Mouse (Mus musculus) hindbrain, embryonic 14.5 days (tissue): ENCODE data around the gene Mbd3. TPM values are rescaled to one million over a fixed set of nuclear protein-coding genes. Genes with fewer than 3 reads are reported as not detected.

Experiments
- ATAC-seq: fragments of 200-750 bp; cut with Nextera tagmentation; 2 replicates; pipeline ENCODE4 v1.8.0; 2017; ENCODE audit warnings: moderate number of reproducible peaks, mild to moderate bottlenecking, moderate TSS enrichment, moderate library complexity; ENCODE audit not compliant: low FRiP score
- DNase-seq: peaks from one replicate; pipeline ENCODE4 v3.0.0-alpha.2; 2015; ENCODE audit warnings: low spot score
- H3K27ac ChIP-seq: fragments of 300-500 bp; sonication (generic); 2 replicates; pipeline ENCODE4 v1.5.1; 2014; ENCODE audit warnings: mild to moderate bottlenecking, moderate library complexity
- H3K27me3 ChIP-seq: fragments of 300-500 bp; sonication (generic); 2 replicates; pipeline ENCODE4 v1.6.1; 2014; ENCODE audit warnings: mild to moderate bottlenecking, low read length, mixed read lengths; ENCODE audit not compliant: control insufficient read depth, insufficient read depth
- H3K36me3 ChIP-seq: fragments of 300-500 bp; sonication (generic); replicated peaks from 2 replicates; pipeline ENCODE4 v1.6.1; 2014; ENCODE audit not compliant: control insufficient read depth, insufficient read depth
- H3K4me1 ChIP-seq: fragments of 300-500 bp; sonication (generic); replicated peaks from 2 replicates; pipeline ENCODE4 v1.6.1; 2014; ENCODE audit warnings: antibody characterized with exemption, low read length, mixed read lengths; ENCODE audit not compliant: control insufficient read depth, insufficient read depth
- H3K4me2 ChIP-seq: fragments of 300-500 bp; sonication (generic); replicated peaks from 2 replicates; pipeline ENCODE4 v1.6.1; 2014; ENCODE audit warnings: mild to moderate bottlenecking, moderate library complexity
- H3K4me3 ChIP-seq: fragments of 300-500 bp; sonication (generic); replicated peaks from 2 replicates; pipeline ENCODE4 v1.5.1; 2014; ENCODE audit warnings: mild to moderate bottlenecking, low read length
- H3K9ac ChIP-seq: fragments of 300-500 bp; sonication (generic); 2 replicates; pipeline ENCODE4 v1.6.1; 2014
- H3K9me3 ChIP-seq: fragments of 300-500 bp; sonication (generic); 2 replicates; pipeline ENCODE4 v1.6.1; 2016; ENCODE audit warnings: low read length; ENCODE audit not compliant: control insufficient read depth
- WGBS: fragments of 180-500 bp; shearing (Covaris S2); extraction: QIAGEN DNeasy Blood & Tissue Kit; methylation state at CpG from one replicate; pipeline ENCODE4 v1.1.7; 2014; 5-methylcytosine and 5-hydroxymethylcytosine counted together
- polyA plus RNA-seq: library from polyadenylated mRNA; unstranded; fragments of >200 nt; fragmentation: Nextera tagmentation; extraction: Ambion mirVana; gene quantifications from 2 replicates; pipeline ENCODE4 v1.2.1, GENCODE M21; 2014

Mbd3 gene
- polyA plus RNA-seq, 1 experiment from 2014 or later, result 152 TPM

DNA sequence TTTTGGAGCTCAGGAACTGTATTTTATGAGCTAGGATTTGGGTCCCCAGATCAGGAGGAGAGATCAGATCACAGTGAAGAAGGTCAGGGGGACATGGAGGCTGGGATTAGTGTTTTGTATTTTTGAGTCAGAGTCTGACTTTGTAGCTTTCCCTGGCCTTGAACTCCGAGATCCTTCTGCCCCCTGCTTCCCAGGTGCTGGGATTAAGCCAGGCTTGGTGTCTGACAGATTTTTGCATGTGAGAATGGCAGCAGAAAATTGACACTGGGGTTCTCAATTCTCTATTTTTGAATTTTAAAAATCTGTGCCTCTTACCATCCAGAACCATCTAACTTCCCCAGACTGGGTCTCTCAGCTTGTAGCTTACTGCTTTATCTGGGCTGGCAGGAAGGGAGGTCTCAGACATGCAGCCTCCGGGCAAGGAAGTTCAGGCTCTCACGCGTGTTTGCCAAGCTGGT is 1.4 kb upstream of the Mbd3 start:
- Histone ChIP-seq H3K4me3 (peak overlapping the region; percentile 80; the same call in 1 of the 2 replicates), H3K27me3 (no peaks in the 10 kb centered on the region), H3K9me3 (no peaks in the 10 kb centered on the region), H3K4me1 (peaks cover 34% of the 10 kb centered on the region), H3K36me3 (peaks cover 42% of the 10 kb centered on the region), H3K4me2 (peak overlapping the region; percentile 64), H3K9ac (peak overlapping the region; percentile 54), H3K27ac (peak overlapping the region; percentile 84; the same call in 1 of the 2 replicates)
- DNase-seq (no peak), ATAC-seq (no peak)
- 87% methylated on average over 4 of the region's 4 CpGs for WGBS

DNA sequence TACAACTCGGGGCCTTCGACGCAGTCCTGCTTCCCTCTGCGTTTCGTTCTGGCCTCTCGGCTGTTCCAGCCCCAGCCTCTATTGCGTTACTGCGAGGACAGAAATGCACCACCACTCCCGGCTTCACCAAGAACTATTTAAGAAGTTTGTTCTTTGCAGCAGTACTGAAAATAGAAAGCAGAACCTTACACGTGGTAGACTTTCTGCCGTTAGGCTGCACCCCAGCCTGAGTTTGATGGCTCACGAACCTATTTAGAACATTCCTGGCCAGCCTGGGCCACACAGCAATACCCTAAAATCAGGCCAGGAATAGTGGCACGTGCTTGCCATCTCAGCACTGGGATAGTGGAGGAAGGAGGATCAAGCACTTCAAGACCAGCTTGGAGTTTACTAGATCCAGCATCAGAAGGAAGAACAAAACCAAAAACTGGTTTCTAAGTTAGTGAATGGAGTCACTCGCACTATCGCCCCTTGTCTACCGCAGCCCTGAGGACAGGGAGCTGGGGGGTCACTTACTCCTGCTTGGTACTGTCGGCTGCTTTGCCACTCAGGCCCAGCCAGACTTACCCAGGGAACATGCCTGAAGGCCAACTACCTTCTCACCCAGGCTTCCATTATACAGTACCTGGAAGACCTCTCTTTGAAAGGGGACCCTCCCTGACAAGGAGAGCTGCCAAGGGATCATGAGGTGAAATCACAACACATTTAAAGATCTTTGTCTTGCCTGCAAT is 788 bp upstream of the Mbd3 start:
- 13% methylated on average over 17 of the region's 17 CpGs for WGBS
- Histone ChIP-seq H3K36me3 (peaks cover 48% of the 10 kb centered on the region), H3K9me3 (no peaks in the 10 kb centered on the region), H3K4me2 (peak overlapping the region; percentile 64), H3K27ac (peak overlapping the region; percentile 84), H3K9ac (peak overlapping the region; percentile 54), H3K4me3 (peak overlapping the region; percentile 80), H3K27me3 (no peaks in the 10 kb centered on the region), H3K4me1 (peaks cover 28% of the 10 kb centered on the region)
- DNase-seq (no peak), ATAC-seq (no peak)

DNA sequence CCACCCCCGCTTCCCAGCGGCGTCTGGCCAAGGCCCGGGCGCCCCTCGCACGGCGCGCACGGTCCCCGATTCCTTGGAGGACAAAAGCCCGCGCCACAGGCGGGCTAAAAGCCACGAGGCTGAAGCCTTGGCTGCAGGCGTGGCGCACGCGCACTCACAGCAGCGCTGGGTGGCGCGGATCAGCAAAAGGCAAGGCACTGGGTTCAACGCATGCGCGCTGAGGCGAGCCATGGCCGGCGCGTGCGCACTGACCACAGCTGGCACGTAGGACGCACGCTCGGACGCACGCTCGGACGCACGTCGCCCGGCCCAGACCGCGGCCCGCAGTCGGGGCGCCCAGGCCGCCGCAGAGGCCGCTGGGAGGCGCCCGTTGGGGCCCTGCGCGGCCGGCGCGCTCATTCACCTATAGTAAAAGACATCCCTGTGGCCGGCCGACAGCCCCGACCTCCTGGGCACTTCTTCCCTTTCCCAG is 595 bp downstream of the Mbd3 start:
- ATAC-seq (peak; percentile 81), DNase-seq (peak; percentile 100)
- no peaks in the 10 kb centered on the region for H3K27me3 ChIP-seq
- peak overlapping the region; percentile 99 for H3K27ac ChIP-seq
- peak overlapping the region; percentile 80 for H3K4me3 ChIP-seq
- WGBS, result under 1% methylated on average over 58 of the region's 59 CpGs
- H3K9me3 ChIP-seq, result no peaks in the 10 kb centered on the region
- H3K9ac ChIP-seq, result peak overlapping the region; percentile 91
- peaks cover 58% of the 10 kb centered on the region for H3K36me3 ChIP-seq
- peak overlapping the region; percentile 63 for H3K4me2 ChIP-seq
- H3K4me1 ChIP-seq, result peaks cover 24% of the 10 kb centered on the region

DNA sequence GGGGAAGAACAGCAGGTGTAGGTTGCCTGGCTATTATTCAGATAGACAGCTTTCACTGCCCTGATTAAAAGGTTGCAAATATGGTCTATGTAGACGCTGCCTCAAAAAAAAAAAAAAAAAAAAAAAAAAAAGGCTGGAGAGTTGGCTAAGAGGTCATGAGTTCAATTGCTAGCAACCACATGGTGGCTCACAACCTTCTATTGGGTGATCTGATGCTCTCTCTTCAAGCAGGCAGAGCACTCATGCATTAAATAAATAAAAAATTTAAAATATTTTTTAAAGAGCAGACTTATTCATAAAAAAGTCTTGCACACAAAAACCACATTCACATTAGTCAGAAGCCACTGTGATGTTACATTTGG is 1.2 kb downstream of the Mbd3 start:
- 0% methylated on average over 1 of the region's 1 CpGs for WGBS
- H3K27ac ChIP-seq, result peak overlapping the region; percentile 99
- DNase-seq, result no peak
- H3K4me2 ChIP-seq, result peak overlapping the region; percentile 63
- peak overlapping the region; percentile 80 for H3K4me3 ChIP-seq
- H3K9me3 ChIP-seq, result no peaks in the 10 kb centered on the region
- peaks cover 58% of the 10 kb centered on the region for H3K36me3 ChIP-seq
- H3K27me3 ChIP-seq, result no peaks in the 10 kb centered on the region
- peak overlapping the region; percentile 91 for H3K9ac ChIP-seq
- no peak for ATAC-seq
- H3K4me1 ChIP-seq, result peaks cover 24% of the 10 kb centered on the region

DNA sequence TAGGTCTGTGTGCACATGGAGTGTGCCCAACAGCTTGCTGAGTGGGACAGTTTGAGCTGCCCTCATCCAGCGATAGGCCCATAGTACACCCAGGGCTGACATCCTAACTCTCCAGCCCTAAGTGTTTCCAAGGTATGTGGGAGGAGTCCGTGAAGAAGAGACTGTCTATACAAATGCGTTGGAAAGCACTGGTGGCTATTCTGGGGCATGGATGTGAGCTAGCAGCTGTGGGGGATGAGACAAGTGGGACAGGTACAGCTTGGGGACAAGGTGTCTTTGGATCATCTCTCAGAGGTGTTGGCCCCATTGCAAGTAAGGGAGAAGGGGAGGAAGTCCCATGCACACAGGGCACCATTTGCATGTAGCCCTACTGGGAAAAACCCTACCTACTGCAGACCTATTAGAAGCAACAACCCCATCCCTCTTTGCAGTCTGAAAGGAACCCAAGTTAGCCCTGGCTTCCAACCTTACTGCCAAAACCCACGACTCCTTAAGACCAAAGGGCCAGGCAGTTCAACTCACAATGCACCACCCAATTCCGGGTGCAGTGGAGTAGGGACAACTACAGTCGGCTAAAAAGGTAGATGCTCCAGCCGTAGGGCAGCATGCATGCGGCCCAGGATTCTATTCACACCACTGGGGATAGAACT is 1.7 kb downstream of the Mbd3 start:
- Histone ChIP-seq H3K4me3 (peak overlapping the region; percentile 80), H3K9me3 (no peaks in the 10 kb centered on the region), H3K27me3 (no peaks in the 10 kb centered on the region), H3K4me2 (peak overlapping the region; percentile 63), H3K27ac (peak overlapping the region; percentile 99), H3K4me1 (peaks cover 24% of the 10 kb centered on the region), H3K9ac (peak overlapping the region; percentile 91), H3K36me3 (peaks cover 58% of the 10 kb centered on the region)
- ATAC-seq (no peak), DNase-seq (no peak)
- WGBS, result 38% methylated on average over 8 of the region's 8 CpGs

DNA sequence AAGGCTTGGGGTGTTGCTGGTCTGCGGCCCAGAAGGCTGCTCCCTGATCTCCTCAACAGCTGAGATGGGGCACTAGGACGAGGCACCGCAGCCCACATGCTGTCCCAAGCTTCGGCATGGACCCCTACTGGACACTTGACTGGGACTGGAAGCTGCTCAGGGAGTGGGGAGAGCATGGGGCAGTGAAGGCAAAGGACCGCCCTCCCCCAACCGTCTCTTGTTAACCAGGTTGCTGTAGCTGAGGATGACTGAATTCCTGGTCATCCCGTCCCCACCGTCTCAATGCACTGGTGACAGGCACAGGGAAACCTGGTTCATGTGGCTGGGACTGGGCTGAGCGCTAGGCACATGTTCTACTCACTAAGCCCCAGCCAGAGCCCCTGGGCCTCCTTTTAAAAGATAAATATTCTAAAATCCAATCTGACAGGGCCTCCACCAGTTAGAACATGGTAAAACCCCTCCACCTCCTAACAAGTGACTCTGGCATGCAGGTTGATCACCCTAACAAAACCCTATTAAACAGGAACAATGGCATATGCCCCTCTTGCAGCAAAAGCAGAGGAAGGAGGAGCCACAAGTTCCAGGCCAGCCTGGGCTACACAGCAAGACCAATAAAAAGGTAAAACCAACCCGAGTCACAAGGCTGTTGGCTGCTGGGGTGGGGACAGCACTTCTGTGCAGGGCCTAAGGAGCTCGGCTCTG is 2.4 kb downstream of the Mbd3 start:
- WGBS, result 89% methylated on average over 11 of the region's 11 CpGs
- peak overlapping the region; percentile 63 for H3K4me2 ChIP-seq
- no peaks in the 10 kb centered on the region for H3K27me3 ChIP-seq
- H3K9me3 ChIP-seq, result no peaks in the 10 kb centered on the region
- no peak for DNase-seq
- H3K4me3 ChIP-seq, result peak overlapping the region; percentile 80
- ATAC-seq, result no peak
- no peak overlapping the region for H3K27ac ChIP-seq
- peaks cover 24% of the 10 kb centered on the region for H3K4me1 ChIP-seq
- peaks cover 58% of the 10 kb centered on the region for H3K36me3 ChIP-seq
- peak overlapping the region; percentile 91 for H3K9ac ChIP-seq

DNA sequence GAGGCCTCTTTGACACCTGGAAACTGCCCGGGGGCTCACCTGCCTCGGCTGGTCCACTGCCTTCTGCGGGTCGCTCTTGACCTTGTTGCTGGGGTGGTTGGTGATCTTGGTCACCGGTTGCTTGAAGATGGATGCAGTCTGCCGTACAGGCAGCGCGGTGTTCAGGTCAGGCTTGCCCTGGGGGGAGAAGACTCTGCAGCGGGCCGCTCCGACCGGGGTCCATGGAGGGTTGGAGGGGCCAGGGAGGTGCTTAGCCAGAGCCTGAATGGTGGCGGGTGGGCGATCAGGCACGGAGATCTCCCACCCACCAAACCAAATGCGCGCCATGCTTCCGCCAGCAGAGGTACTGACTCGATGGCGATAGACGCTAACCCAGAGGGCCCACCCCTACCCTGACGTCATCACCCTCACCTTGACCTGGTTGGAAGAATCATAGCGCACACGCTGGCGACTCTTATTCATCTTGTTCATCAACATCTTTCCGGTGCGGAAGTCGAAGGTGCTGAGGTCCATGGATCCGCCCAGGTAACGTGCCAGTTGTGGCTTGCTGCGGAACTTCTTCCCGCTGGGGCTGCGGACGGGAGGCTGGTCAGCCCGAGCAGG is 4.2 kb downstream of the Mbd3 start:
- H3K4me3 ChIP-seq, result no peak overlapping the region
- 96% methylated on average over 35 of the region's 35 CpGs for WGBS
- no peak overlapping the region for H3K4me2 ChIP-seq
- H3K36me3 ChIP-seq, result peaks cover 62% of the 10 kb centered on the region
- no peak for DNase-seq
- H3K9ac ChIP-seq, result no peak overlapping the region
- H3K27me3 ChIP-seq, result no peaks in the 10 kb centered on the region
- peaks cover 17% of the 10 kb centered on the region for H3K4me1 ChIP-seq
- ATAC-seq, result no peak
- no peak overlapping the region for H3K27ac ChIP-seq
- H3K9me3 ChIP-seq, result no peaks in the 10 kb centered on the region

DNA sequence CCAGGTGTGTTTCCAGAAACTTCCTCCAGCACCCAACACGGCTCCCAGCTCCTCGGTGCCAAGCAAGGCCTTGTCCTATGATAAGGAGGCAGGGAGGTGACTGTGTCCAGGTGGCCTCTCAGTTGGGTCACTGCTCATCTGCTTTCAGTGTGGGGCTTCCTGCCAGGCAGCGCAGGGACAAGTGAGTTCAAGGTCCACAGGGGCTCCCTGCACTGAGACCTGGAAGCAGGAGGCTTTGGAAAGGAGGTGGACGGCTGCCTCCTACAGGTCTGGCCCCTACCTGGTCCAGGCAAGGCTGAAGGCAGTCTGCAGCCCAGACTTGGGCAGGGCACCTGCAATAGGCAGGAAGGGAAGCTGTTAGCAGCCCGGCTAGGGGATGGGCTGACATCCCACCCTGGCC is 6.7 kb downstream of the Mbd3 start:
- Histone ChIP-seq H3K9ac (no peak overlapping the region), H3K4me3 (no peak overlapping the region), H3K36me3 (peaks cover 62% of the 10 kb centered on the region), H3K27me3 (no peaks in the 10 kb centered on the region), H3K4me1 (peaks cover 17% of the 10 kb centered on the region), H3K27ac (no peak overlapping the region), H3K4me2 (no peak overlapping the region), H3K9me3 (no peaks in the 10 kb centered on the region)
- DNase-seq (no peak), ATAC-seq (no peak)
- WGBS, result 96% methylated on average over 5 of the region's 5 CpGs

DNA sequence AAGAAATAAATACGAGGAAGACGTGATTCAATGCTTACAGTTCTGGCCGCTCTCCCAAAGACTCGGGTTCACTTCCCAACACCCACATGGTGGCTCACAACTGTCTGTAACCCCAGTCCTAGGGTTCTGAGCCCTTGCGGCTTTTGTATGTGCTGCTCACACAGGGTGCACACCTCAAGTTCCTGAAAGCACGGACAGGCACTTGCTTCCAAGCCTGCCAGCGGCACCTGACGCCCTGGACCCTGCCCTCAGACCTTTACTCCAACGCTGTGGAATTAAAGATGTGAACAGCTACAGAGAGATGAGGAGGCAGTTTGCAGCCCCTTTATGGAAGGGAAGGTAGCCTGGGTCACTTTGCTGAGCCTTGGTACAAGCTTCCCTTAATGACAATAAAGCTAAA is 8.7 kb downstream of the Mbd3 start:
- Histone ChIP-seq H3K27me3 (no peaks in the 10 kb centered on the region), H3K9me3 (no peaks in the 10 kb centered on the region), H3K27ac (no peak overlapping the region), H3K4me1 (peaks cover 7% of the 10 kb centered on the region; the same call in 1 of the 2 replicates), H3K4me2 (no peak overlapping the region), H3K4me3 (no peak overlapping the region), H3K9ac (no peak overlapping the region), H3K36me3 (peaks cover 53% of the 10 kb centered on the region)
- 90% methylated on average over 9 of the region's 9 CpGs for WGBS
- ATAC-seq (no peak), DNase-seq (no peak)
